Comparison of ENCODE assay signal across 7 mouse cellular contexts in the genomic region with DNA sequence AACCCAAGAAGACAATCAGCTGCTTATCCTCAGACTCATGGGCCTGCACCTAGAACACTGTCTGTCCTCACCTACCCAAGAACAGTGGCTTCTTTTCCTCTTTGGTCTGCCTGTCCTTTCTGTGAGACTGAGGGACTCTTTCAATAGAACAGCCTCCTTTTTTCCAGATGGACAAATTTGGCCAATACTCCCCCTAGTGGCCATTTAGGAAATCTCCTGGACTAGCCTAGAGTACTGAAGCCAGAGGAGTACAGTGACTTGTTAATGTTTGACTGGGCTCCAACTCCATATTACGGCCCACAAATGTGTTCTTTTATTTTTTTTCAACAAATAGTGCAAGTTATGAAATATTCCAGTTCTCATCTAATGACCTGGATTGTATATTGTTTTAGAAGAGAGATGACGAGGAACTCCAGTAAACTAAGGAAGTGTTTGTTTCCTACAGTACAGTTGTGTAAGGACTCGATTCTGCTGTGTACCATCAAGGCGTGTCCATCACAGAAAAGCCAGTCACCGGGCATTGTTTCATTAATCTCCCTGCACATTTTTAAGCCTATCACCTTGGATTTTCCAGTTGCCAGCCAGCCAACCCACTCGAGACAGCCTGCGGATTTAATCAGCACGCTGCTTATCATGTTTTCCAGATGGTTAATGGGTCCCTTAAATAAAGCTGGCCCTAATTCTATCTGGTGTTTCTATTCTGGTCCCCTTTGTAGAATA.
DNase-seq lines count a peak whose midpoint lies in the region; ATAC-seq and TF ChIP-seq lines count a peak whose summit lies in the region.

No protein-coding gene starts in this region.

- TF ChIP-seq CTCF in lung, postnatal 0 days (IDR thresholded peaks at IDR 0.05) = peak; percentile 80

- H3K27me3 ChIP-seq in kidney, embryonic 16.5 days (ENCODE audit: insufficient read depth, low read length) = no peaks in the 10 kb centered on the region
- no peaks in the 10 kb centered on the region for H3K27me3 ChIP-seq in forebrain, embryonic 12.5 days
- H3K27me3 ChIP-seq in lung, postnatal 0 days (replicated peaks; ENCODE audit: insufficient read depth, low read length) = no peaks in the 10 kb centered on the region

- no peak for TF ChIP-seq EP300 in lung, postnatal 0 days (IDR thresholded peaks at IDR 0.05)

- 80% methylated on average over 8 of the region's 8 CpGs for WGBS in kidney, embryonic 16.5 days
- WGBS in forebrain, embryonic 12.5 days = 81% methylated on average over 8 of the region's 8 CpGs
- WGBS in lung, postnatal 0 days = 49% methylated on average over 8 of the region's 8 CpGs

- H3K4me1 ChIP-seq in kidney, embryonic 16.5 days (ENCODE audit: insufficient read depth, low read length) = no peaks in the 10 kb centered on the region
- no peaks in the 10 kb centered on the region for H3K4me1 ChIP-seq in forebrain, embryonic 12.5 days
- peaks cover 6% of the 10 kb centered on the region; the same call in 1 of the 2 replicates for H3K4me1 ChIP-seq in lung, postnatal 0 days (ENCODE audit: insufficient read depth, low read depth, low read length)

- no peak overlapping the region for H3K4me3 ChIP-seq in kidney, embryonic 16.5 days (ENCODE audit: low read length)
- H3K4me3 ChIP-seq in forebrain, embryonic 12.5 days (replicated peaks) = no peak overlapping the region
- H3K4me3 ChIP-seq in lung, postnatal 0 days (ENCODE audit: low read depth, low read length) = no peak overlapping the region

- H3K27ac ChIP-seq in kidney, embryonic 16.5 days (ENCODE audit: low read length) = no peak overlapping the region
- H3K27ac ChIP-seq in forebrain, embryonic 12.5 days = no peak overlapping the region
- no peak overlapping the region for H3K27ac ChIP-seq in lung, postnatal 0 days (ENCODE audit: low read length)

- no peak overlapping the region for H3K9ac ChIP-seq in kidney, embryonic 16.5 days (replicated peaks; ENCODE audit: low read length)
- H3K9ac ChIP-seq in forebrain, embryonic 12.5 days = no peak overlapping the region
- H3K9ac ChIP-seq in lung, postnatal 0 days (replicated peaks; ENCODE audit: low read depth) = no peak overlapping the region

- H3K9me3 ChIP-seq in kidney, embryonic 16.5 days (ENCODE audit: low read length) = no peaks in the 10 kb centered on the region
- no peaks in the 10 kb centered on the region for H3K9me3 ChIP-seq in forebrain, embryonic 12.5 days
- no peaks in the 10 kb centered on the region for H3K9me3 ChIP-seq in lung, postnatal 0 days (ENCODE audit: low read length)

- H3K36me3 ChIP-seq in kidney, embryonic 16.5 days (ENCODE audit: insufficient read depth, low read length) = no peaks in the 10 kb centered on the region
- H3K36me3 ChIP-seq in forebrain, embryonic 12.5 days (replicated peaks) = no peaks in the 10 kb centered on the region
- no peaks in the 10 kb centered on the region for H3K36me3 ChIP-seq in lung, postnatal 0 days (ENCODE audit: insufficient read depth, low read length)

- no peak overlapping the region for H3K4me2 ChIP-seq in kidney, embryonic 16.5 days (replicated peaks; ENCODE audit: low read depth, low read length)
- no peak overlapping the region for H3K4me2 ChIP-seq in forebrain, embryonic 12.5 days
- H3K4me2 ChIP-seq in lung, postnatal 0 days (replicated peaks; ENCODE audit: low read depth, low read length) = no peak overlapping the region

- ATAC-seq in kidney, embryonic 16.5 days (ENCODE audit: low FRiP score, low TSS enrichment) = no peak
- peak; percentile 74 for ATAC-seq in forebrain, embryonic 12.5 days (ENCODE audit: low FRiP score)
- peak; percentile 64 for ATAC-seq in lung, postnatal 0 days

- peak; percentile 16 for DNase-seq in kidney, postnatal 10 days
- peak; percentile 34 for DNase-seq in MN1 (ENCODE audit: low spot score)
- DNase-seq in lung, postnatal 0 days (ENCODE audit: low spot score) = peak; percentile 80
- peak; percentile 24 for DNase-seq in skeletal muscle tissue, adult 2 months (ENCODE audit: low read depth, low spot score)
- DNase-seq in layer of hippocampus, postnatal 14 days (ENCODE audit: low spot score in 2 of 2) = no peak

Comparison
In these comparisons a context has a peak if more than half of its experiments do, and no peak if none do; other contexts are left out.
1. DNase-seq: peak in kidney, postnatal 10 days (single experiment), MN1 (single experiment), lung, postnatal 0 days (single experiment) and skeletal muscle tissue, adult 2 months (single experiment); none in layer of hippocampus, postnatal 14 days (0 of 2).